Mouse (Mus musculus): ENCODE measurements around the gene Oser1.
"Not testable (repeated sequence)": the region's sequence is repeated elsewhere in the genome, so short reads cannot be mapped to it uniquely, and the experiment has no call there.

Oser1 gene

GRCm38 (mm10) chr2:163424597-163424996 is at the start of gene Oser1:
Gene Oser1 (minus strand): TSS chr2:163424697.
- no peak for DNase-seq (ENCODE audit: low spot score)

- peak; percentile 95 for DNase-seq (ENCODE audit: low spot score)
Observed at GRCm38 (mm10) chr2:163472466-163472851, 48.0 kb upstream of the Oser1 start, which contains the start of gene Fitm2. Gene Fitm2 (minus strand): TSS chr2:163472629.

GRCm38 (mm10) chr2:163471710-163472465 is 47.4 kb upstream of the Oser1 start:
- DNase-seq (ENCODE audit: low spot score), result peak; percentile 11

- no peak for DNase-seq (ENCODE audit: low spot score)
Observed at GRCm38 (mm10) chr2:163471136-163471535, 46.6 kb upstream of the Oser1 start.

- no peak for DNase-seq (ENCODE audit: low spot score)
Observed at GRCm38 (mm10) chr2:163469711-163470110, 45.2 kb upstream of the Oser1 start.

GRCm38 (mm10) chr2:163468866-163469265 is 44.4 kb upstream of the Oser1 start:
- DNase-seq (ENCODE audit: low spot score), result no peak

- DNase-seq (ENCODE audit: low spot score), result no peak
Observed at GRCm38 (mm10) chr2:163467585-163467984, 43.1 kb upstream of the Oser1 start.

- DNase-seq (ENCODE audit: low spot score), result no peak
Observed at GRCm38 (mm10) chr2:163466771-163467170, 42.3 kb upstream of the Oser1 start.

GRCm38 (mm10) chr2:163464562-163464961 is 40.1 kb upstream of the Oser1 start:
- no peak for DNase-seq (ENCODE audit: low spot score)

GRCm38 (mm10) chr2:163463998-163464397 is 39.5 kb upstream of the Oser1 start:
- no peak for DNase-seq (ENCODE audit: low spot score)

GRCm38 (mm10) chr2:163463251-163463769 is 38.8 kb upstream of the Oser1 start:
- no peak for DNase-seq (ENCODE audit: low spot score)

- no peak for DNase-seq (ENCODE audit: low spot score)
Observed at GRCm38 (mm10) chr2:163462801-163463200, 38.3 kb upstream of the Oser1 start.

- no peak for DNase-seq (ENCODE audit: low spot score)
Observed at GRCm38 (mm10) chr2:163462386-163462785, 37.9 kb upstream of the Oser1 start.

GRCm38 (mm10) chr2:163461307-163461706 is 36.8 kb upstream of the Oser1 start:
- DNase-seq (ENCODE audit: low spot score), result not testable (repeated sequence)

- DNase-seq (ENCODE audit: low spot score), result no peak
Observed at GRCm38 (mm10) chr2:163460622-163461021, 36.1 kb upstream of the Oser1 start.

- DNase-seq (ENCODE audit: low spot score), result no peak
Observed at GRCm38 (mm10) chr2:163459380-163459779, 34.9 kb upstream of the Oser1 start.

- no peak for DNase-seq (ENCODE audit: low spot score)
Observed at GRCm38 (mm10) chr2:163458539-163459265, 34.2 kb upstream of the Oser1 start.

- no peak for DNase-seq (ENCODE audit: low spot score)
Observed at GRCm38 (mm10) chr2:163453378-163453777, 28.9 kb upstream of the Oser1 start.

GRCm38 (mm10) chr2:163452738-163453137 is 28.2 kb upstream of the Oser1 start:
- no peak for DNase-seq (ENCODE audit: low spot score)

GRCm38 (mm10) chr2:163450668-163451295 is 26.3 kb upstream of the Oser1 start:
- no peak for DNase-seq (ENCODE audit: low spot score)

- no peak for DNase-seq (ENCODE audit: low spot score)
Observed at GRCm38 (mm10) chr2:163449276-163449675, 24.8 kb upstream of the Oser1 start.

- DNase-seq (ENCODE audit: low spot score), result no peak
Observed at GRCm38 (mm10) chr2:163447375-163447774, 22.9 kb upstream of the Oser1 start.

GRCm38 (mm10) chr2:163444017-163444416 is 19.5 kb upstream of the Oser1 start:
- DNase-seq (ENCODE audit: low spot score), result no peak
